Mouse (Mus musculus): ENCODE results near the gene Zfand2b.
A peak's percentile ranks its signal among the peaks of the same experiment; 100 is the strongest.

The Zfand2b gene

DNA sequence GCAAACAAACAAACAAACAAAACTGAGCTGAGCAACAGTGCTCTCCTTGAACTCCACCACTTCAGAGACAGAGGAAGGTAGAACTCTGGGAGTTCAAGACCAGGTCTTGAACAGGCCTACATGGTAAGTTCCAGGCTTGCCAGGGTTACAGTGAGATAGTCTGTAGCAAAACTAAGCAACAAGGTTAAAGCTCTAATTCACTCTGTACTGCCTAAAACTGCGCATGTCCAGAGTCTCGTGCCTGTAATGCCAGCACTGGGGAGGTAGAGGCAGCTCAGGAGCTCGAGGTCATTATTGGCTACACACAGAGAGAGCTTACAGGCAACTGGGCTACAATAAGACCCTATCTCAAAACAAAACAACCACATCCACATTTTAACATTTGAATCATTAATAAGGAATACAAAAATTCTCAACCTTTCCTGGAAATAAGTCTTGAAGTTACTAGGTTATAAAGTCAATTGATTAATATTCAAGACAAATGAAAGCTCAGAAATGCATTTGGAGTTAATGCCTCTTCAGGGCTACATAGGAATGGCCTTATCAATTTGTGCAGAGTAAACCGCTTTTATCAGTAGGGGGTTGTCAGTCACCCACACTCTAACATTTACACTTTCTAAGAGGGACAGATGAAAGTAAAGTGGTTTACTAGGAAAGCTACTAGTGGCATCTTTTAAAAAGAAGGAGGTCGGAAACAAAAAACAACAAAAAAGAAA, 8.7 kb upstream of the Zfand2b start:
- DNase-seq (ENCODE audit: extremely low read depth, insufficient read length, low spot score) = no peak

DNA sequence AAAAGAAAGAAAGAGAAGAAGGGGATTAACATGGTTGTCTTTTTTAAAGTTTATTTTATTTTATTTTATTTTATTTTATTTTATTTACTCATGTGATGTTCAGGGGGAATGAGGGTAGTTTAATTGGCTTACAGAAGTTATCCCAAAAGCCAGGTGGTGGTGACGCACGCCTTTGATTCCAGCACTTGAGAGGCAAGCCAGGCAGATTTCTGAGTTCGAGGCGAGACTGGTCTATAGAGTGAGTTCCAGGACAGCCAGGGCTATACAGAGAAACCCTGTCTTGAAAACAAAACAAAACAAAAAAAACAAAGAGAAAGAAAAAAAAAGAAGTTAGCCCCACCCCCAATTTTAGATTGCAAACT, 8.2 kb upstream of the Zfand2b start:
- DNase-seq (ENCODE audit: extremely low read depth, insufficient read length, low spot score) = no peak

DNA sequence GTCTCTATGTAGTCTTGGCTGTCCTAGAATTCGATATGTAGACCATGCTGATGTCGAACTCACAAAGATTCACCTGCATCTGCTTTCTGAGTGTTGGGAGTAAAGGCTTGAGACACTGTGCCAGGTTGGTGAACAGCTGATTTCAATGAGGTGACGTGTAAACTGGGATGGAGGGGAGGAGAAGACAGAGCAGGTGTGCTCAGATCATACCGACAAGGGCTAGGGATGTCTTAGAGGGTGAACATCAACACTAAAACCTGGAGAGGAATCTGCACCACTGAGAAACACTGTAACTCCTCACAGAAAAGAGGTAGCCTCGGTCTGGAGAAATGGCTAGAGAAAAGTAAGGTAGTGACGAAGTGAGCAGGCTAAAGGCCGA, 364 bp upstream of the Zfand2b start:
- no peak for DNase-seq (ENCODE audit: extremely low read depth, insufficient read length, low spot score)

DNA sequence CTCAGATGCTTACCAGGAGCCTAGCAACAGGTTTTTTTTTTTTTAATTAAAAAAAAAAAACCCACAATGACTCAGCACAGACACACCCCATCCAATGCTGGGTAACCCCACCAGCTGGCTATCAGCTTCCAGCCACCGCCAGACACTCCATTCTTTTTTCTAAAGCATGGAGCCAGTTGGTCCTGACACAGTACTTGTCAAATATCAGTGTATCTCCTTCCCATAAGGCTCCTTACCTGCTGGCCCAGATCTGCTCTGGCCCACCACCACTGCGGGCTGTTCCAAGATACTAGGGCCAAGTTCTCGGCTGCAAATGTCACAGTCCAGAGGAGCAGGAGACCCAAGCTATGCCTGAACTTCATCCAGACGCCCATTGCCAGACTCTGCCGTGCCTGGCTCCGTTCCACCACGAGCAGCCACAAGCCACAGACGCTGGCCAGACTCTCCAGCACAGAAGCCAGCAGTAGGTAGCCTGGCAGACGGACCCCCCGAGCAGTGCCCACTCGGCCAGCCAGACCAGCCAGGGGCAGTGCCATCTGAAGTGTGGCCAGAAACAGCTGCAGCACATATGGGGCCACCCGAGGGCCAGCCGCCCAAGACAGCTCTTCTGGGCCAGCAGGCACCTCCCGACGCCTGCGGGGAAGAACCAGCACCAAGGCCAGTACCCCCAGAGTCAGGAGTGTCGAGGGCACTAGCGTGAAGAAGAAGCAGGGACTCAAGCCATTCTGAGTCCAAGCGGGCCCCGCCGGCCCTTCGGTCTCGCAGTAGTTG, 11.1 kb downstream of the Zfand2b start:
- peak; percentile 80 for DNase-seq (ENCODE audit: extremely low read depth, insufficient read length, low spot score)

DNA sequence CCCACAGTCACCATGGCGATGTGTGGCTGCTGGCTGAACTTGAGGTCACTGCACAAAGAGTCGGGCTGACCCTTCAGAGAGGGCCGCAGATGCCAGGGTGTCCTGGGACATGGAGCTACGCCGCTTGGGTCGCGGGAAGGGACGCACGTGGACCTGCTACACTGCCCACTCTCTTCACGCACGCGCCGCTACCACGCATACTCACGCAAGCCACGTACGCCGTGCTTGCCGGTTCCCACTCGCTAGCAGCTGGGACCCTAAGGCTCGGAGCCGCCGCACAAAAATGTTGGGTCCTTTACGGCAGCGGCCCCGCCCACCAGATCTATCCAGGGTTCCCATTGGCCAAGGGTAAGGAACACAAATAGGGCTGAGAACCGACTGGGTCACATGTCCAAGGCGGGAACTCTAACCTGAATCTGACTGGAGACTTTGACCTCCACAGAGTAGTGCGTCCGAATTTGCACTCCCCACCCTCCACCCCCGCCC, 11.7 kb downstream of the Zfand2b start, which contains the start of gene Abcb6:
TSS of gene Abcb6 (minus strand) at position 288 of the 486 bp plus-strand sequence.
- peak; percentile 86 for DNase-seq (ENCODE audit: extremely low read depth, insufficient read length, low spot score)

DNA sequence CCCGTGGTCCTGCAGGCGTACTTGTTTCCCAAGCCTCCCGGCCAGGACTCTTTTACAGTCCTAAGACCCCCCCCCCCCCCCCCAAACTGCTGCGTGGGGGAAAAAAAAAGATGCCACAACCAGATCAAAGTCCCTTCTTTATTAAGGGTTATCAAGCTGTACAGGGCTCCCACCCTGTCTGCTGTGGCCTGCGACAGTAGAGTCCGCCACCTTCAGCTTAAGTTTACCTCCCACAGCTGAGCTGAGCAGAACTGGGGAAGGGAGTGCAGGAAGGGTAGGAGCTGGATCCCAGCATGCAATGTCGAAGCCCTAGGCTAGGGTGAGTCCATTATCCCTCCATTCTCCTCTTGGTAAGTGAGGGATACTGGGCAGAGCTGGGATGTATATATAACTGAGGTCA, 12.3 kb downstream of the Zfand2b start:
- no peak for DNase-seq (ENCODE audit: extremely low read depth, insufficient read length, low spot score)

DNA sequence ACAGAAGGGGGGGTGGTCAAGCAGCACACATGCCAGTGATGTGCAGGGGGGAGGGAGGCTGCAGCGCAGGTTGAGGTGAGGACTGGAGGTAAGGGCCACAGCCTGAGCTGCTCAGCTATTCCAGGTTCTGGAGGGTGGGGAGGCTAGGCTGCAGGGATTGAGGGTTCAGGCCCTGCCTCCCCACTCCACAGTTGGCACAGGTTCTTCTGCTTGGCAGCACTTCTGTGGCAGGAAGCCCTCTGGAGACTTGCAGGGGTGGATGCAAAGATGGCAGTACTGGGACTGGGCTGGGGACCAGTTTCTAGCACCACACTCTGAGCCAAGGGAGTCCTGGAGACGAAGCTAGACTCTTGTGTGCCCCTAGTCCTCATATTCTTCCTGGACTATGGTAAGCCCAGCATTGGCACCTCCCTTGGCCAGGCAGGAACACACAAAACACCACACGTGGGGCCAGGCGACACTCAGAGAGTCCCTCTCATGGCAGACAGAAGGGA, 13.0 kb downstream of the Zfand2b start:
- no peak for DNase-seq (ENCODE audit: extremely low read depth, insufficient read length, low spot score)

DNA sequence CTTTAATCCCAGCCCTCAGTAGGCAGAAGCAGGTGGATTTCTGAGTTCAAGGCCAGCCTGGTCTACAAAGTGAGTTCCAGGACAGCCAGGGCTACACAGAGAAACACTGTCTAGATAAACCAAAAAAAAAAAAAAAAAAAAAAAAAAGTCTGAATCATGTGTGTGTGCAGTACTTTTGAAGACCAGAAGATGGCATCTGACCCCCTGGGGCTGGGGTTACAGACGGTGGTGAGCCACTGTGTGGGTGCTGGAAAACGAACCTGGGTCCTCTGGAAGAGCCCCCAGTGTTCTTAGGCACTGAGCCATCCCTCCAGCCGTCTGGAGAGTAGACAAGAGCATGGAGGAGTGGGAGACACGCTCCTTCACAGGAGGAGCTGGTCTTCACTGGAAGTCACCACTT, 13.7 kb downstream of the Zfand2b start:
- no peak for DNase-seq (ENCODE audit: extremely low read depth, insufficient read length, low spot score)

DNA sequence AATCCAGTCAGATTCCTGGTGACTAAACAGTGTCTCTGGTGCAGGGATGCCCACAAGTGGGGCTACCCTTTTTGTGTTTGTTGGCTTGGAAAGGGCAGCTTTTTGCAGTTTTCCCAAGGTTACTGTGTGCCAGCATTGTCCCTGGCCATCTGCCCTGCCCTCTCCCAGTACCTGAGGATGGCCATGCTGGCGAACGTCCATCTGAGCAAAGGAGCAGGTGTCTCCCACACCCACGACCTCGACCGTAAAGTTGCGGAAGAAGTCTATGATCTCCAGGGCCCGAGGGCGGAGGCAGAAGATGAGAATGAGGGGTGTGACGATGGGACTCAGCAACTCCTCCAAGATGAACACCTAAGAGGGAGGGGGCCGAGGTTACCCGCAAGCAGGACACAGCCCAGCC, 17.0 kb downstream of the Zfand2b start:
- DNase-seq (ENCODE audit: extremely low read depth, insufficient read length, low spot score) = no peak

DNA sequence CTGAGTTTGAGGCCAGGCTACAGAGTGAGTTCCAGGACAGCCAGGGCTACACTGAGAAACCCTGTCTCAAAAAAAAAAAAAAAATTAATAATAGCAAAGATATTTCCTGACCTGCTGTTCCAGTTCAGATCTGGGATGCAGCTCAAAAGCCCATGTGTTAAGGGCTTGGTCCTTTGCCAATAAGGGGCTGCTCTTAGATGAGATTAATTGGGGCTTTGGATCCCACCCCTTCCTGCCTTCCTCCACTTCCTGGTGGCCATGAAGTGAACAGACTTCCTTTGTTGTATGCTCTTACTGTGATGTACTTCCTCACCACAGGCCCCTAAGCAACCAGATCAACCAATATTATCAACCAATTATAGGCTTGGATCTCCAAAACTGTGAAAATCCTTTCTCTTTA, 18.7 kb downstream of the Zfand2b start:
- DNase-seq (ENCODE audit: extremely low read depth, insufficient read length, low spot score) = no peak

DNA sequence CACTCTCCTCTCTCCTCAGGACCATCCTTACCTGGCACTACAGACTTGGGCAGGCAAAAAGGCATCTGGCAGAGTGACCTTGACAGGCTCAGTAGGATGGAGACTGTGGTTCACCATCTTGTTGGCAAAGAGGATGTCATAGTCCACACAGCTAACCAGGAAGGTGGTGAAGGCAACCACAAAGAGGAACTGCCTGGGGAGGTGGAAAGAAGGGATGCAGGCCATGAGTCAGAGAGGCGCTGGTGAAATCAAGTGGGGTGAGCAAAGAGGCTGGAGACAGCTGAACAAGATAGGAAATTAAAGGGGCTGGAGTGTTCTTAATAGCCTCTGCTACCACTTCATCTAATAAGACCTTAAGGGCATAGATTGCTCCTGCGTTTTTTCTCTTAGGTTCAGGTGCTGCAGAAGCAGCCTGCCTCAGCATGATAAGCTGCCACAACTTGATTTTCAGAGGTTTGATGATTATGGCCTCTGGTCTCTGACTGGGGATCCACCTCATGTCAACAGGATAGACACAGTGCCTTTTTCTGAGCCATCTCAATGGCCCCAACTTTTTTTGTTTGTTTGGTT, 19.6 kb downstream of the Zfand2b start:
- DNase-seq (ENCODE audit: extremely low read depth, insufficient read length, low spot score) = no peak

DNA sequence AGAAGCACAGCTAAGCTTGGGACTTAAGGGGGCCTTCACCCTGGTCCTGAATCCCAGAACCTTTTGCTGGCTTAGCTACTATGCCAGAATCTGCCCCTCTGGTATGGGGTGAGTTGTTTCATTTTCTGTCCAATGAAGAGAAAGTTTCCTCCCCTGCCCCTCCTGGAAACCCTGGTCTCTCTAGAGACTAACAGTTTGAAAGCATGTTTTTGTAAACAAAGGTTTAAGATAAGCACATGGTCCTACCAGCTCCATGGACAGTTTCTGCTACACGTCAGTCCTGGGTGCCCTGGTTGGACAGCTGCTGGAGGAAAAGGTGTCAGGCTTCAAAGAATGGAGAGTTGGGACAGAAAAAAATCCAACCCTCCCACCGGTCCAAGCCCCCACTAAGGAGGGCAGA, 22.1 kb downstream of the Zfand2b start:
- DNase-seq (ENCODE audit: extremely low read depth, insufficient read length, low spot score) = no peak

DNA sequence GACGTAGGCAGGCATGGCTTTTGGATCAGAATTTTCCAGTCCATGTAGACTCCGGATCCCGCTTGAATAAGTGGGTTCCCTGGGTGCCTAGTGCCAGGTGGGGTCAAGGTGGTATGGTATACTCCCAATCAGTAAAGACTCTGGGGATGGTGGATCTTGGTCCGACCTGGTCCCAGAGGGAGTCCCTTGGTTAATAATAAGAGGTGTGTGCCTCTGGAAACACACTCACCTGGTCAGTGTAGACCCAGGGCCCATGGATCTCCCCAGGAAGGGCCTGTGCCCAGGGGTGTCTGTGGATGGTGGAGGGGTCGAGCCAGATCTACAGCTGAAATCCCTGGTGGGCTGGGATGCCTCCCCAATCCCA, 22.8 kb downstream of the Zfand2b start:
- DNase-seq (ENCODE audit: extremely low read depth, insufficient read length, low spot score) = no peak

DNA sequence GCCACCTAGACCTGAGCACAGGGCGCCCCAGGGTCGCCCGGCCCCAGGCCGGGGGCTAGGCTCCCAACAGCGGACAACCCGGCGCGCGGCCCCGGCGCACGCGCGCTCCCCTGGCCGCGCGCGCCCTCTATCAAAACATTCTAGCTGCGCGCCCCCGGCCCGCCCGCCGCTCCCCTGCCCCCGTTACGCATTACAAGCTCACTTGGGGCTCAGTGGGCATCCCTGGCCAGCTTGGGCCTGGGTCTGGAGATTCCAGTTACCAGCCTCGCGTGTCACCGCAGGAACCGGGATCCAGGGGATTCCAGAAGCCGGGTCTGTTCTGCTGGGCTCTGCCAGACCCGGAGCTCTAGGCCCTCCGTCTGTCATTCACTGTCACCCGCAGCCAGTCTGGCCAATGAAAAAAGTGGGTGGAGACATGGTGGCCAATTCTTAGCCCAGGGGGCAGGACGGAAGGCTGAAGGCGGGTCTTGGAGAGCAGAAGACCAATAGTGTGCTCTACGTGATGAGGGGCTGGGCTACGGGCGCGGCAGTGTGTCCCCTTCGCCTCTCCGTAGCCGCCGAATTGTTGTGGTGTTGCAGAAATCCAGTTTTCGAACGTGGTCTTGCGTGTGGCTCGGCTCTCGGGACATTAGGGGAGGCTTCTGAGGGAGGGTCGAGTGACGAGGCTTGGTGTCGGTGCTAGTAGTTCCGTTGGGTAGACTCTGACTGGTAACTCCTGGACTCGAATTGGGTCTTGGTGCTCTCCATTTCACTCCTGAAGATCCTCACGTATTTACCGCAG, 23.4 kb downstream of the Zfand2b start, which contains the start of the genes Ankzf1 and Atg9a:
TSS of gene Ankzf1 (plus strand) at position 530 of the 781 bp plus-strand sequence.
TSS of gene Atg9a (minus strand) at position 575 of the 781 bp plus-strand sequence.
- peak; percentile 97 for DNase-seq (ENCODE audit: extremely low read depth, insufficient read length, low spot score)

DNA sequence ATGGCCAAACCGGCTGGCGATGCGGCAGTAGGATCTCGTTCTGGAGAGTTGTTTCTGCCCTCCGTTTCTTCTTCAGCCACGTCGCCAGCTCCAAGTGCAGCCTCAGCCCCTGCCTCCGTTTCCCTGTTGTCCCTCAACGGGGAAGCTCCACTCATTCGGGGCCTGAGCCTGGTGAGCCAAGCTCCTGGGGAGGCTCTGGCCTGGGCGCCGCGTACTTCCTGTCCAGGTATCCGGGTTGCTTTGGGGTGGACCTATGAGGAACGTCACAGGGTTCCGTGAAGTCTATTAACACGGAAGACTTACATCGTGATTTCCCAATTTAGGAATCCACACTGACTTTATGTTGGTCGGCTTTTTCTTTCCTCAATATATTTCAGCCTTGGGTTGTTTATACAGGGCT, 24.0 kb downstream of the Zfand2b start:
- no peak for DNase-seq (ENCODE audit: extremely low read depth, insufficient read length, low spot score)

DNA sequence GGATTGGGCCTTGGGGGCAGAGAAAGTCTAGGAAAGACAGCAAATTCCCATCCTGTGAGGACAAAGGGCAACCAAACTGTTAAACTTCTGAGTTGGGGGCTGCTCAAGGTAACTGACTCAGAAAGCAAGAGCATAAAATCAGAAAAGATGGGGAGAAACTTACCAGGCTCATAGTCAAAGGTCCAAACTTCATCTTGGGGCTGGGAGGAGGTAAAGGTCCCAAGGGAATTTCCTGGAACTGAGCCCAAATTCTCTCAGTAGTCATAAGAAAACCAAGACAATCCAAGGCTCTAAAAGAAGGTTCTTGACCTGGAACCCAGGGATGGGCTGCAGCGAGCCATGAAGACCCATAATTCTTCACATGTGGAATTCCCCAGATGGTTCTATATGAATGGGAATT, 32.8 kb downstream of the Zfand2b start:
- DNase-seq (ENCODE audit: extremely low read depth, insufficient read length, low spot score) = no peak

DNA sequence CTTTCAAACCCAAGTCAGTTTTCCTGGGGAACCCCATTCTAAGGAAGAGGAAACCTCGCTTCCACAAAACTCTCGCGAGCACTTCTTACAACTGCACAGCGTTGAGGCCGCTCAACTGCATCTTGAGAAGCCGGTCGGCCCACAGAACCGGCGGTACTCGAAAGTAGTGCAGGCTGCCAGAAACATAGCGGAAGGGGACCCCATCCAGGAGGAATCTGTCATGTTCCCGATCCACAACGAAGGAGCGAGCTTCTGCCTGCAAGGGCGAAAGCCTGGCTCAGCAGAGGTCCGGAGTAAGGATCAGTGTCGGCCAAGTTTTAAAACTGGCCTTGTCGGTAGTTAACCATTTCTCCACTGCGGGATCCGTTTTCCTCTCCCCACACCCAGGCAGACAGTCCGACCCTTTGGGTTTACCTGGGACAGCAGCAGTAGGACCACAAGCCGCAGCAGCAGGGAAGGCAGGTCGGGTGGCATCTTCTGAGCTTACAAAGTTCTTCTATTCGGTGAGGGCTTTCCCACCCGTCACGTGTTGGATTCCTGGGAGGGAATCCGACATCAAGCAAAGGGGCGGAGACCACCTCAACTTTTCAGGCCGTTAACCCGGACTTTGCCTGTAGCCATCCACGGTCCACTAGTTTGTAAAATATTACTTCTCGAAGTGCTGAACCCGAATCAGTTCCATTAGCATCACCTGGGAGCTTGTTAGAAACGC, 40.7 kb downstream of the Zfand2b start:
- no peak for DNase-seq (ENCODE audit: extremely low read depth, insufficient read length, low spot score)

DNA sequence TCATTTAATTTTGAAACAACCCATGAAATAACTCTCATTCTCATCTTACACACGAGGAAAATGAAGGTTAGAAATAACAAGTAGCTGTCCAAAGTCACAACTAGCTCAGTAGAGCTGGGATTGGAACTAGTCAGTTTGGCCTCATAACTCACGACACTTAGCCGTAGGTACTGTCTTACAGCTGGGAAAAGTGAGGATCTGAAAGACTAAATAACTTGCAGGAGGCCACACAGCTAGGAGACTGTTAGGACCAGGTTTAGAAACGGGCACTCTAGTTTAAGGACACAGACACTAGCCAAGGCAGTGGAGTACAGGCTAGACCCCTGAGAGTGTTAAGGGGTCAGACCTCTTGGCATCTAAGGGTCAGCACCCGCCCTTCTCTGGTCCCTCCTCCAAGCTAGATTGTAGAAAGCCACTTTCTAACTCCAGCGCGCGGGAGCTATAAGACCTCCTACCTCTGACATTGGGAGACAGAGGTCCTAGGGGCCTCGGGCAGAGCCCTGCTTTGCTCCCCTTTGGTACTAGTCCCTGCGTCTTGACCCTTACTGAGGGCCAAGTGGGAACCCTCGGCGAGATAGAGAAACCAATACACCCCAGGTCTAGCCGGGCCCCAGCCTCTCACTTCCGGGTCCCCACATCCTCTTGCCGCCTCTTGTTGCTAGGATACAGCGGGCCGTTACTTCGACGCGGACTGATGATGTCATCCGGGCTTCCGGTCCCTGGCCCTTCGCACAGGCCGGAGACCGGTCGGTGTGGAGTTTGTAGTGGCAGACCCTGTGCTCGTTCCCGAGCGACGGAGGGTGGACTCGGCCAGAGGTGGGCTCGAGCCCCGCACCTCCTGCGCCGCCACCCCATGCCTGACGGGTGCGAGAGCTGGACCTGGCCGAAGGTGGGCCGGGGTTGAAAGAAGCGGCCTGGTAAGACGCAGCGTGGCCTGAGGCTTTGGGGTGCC, 42.0 kb downstream of the Zfand2b start, which contains the start of the genes Glb1l and Stk16:
TSS of gene Glb1l (minus strand) at position 678 of the 952 bp plus-strand sequence.
TSS of gene Stk16 (plus strand) at position 703 of the 952 bp plus-strand sequence.
- peak; percentile 92 for DNase-seq (ENCODE audit: extremely low read depth, insufficient read length, low spot score)
